Mouse (Mus musculus) gonadal fat pad, adult 2 months (tissue): ENCODE data around the gene C1qb. TPM values are rescaled to one million over a fixed set of nuclear protein-coding genes. Genes with fewer than 3 reads are reported as not detected.

Experiments
- DNase-seq: peaks from one replicate; pipeline ENCODE4 v3.0.0-alpha.2; 2012; ENCODE audit warnings: low read depth
- polyA plus RNA-seq: library from polyadenylated mRNA; depleted of rRNA; stranded (reverse); fragments of >200 nt; gene quantifications from 2 replicates; pipeline ENCODE4 v1.2.3, GENCODE M21; 2012

The C1qb gene
- polyA plus RNA-seq, 1 experiment, result 203 TPM

GRCm38 (mm10) chr4:136893691-136894543, 7.9 kb upstream of the C1qb start:
- no peak for DNase-seq

- DNase-seq, result no peak
These were observed 6.8 kb upstream of the C1qb start, which contains the start of gene C1qc for GRCm38 (mm10) chr4:136892811-136893210. Gene C1qc, minus strand, starts transcription at chr4:136893065.

- no peak for DNase-seq
These were observed 6.4 kb upstream of the C1qb start for GRCm38 (mm10) chr4:136892371-136892770.

- no peak for DNase-seq
These were observed 5.1 kb upstream of the C1qb start for GRCm38 (mm10) chr4:136891115-136891514.

GRCm38 (mm10) chr4:136889981-136890380, 4.0 kb upstream of the C1qb start:
- no peak for DNase-seq

GRCm38 (mm10) chr4:136887714-136888113, 1.7 kb upstream of the C1qb start:
- DNase-seq, result no peak

GRCm38 (mm10) chr4:136878601-136879000, 7.4 kb downstream of the C1qb start:
- DNase-seq, result no peak

- DNase-seq, result no peak
These were observed 7.8 kb downstream of the C1qb start for GRCm38 (mm10) chr4:136878171-136878570.

- no peak for DNase-seq
These were observed 9.0 kb downstream of the C1qb start for GRCm38 (mm10) chr4:136876971-136877370.

- DNase-seq, result no peak
These were observed 11.0 kb downstream of the C1qb start for GRCm38 (mm10) chr4:136875012-136875411.

- no peak for DNase-seq
These were observed 17.6 kb downstream of the C1qb start for GRCm38 (mm10) chr4:136868371-136868770.

- no peak for DNase-seq
These were observed 18.2 kb downstream of the C1qb start for GRCm38 (mm10) chr4:136867690-136868345.

- DNase-seq, result no peak
These were observed 20.5 kb downstream of the C1qb start for GRCm38 (mm10) chr4:136865531-136865930.

GRCm38 (mm10) chr4:136864751-136865470, 21.1 kb downstream of the C1qb start:
- no peak for DNase-seq

- DNase-seq, result no peak
These were observed 22.5 kb downstream of the C1qb start for GRCm38 (mm10) chr4:136863517-136863916.

- no peak for DNase-seq
These were observed 23.6 kb downstream of the C1qb start for GRCm38 (mm10) chr4:136862411-136862810.

GRCm38 (mm10) chr4:136861806-136862205, 24.2 kb downstream of the C1qb start:
- no peak for DNase-seq

- DNase-seq, result no peak
These were observed 26.0 kb downstream of the C1qb start for GRCm38 (mm10) chr4:136860022-136860421.

- no peak for DNase-seq
These were observed 30.9 kb downstream of the C1qb start for GRCm38 (mm10) chr4:136855081-136855480.

- no peak for DNase-seq
These were observed 33.0 kb downstream of the C1qb start for GRCm38 (mm10) chr4:136852989-136853388.

- DNase-seq, result no peak
These were observed 33.9 kb downstream of the C1qb start for GRCm38 (mm10) chr4:136852119-136852518.

GRCm38 (mm10) chr4:136848565-136848964, 37.4 kb downstream of the C1qb start:
- DNase-seq, result no peak
